Mouse (Mus musculus) gastrocnemius, postnatal 14 days (tissue): Measurements from ENCODE around the gene Bcl10. TPM values are rescaled to one million over a fixed set of nuclear protein-coding genes. Genes with fewer than 3 reads are reported as not detected.
"Not testable (repeated sequence)": the region's sequence is repeated elsewhere in the genome, so short reads cannot be mapped to it uniquely, and the experiment has no call there.

Source experiments
- DNase-seq: peaks from one replicate; pipeline ENCODE4 v3.0.0; 2021; ENCODE audit warnings: mixed read lengths
- intact Hi-C: fragments of 180-260 bp; cut with DNase I; formaldehyde crosslinking; loops from one replicate; pipeline ENCODE4 v1.15.1; 2025; ENCODE audit warnings: low total_unique reads
- total RNA-seq, 2 experiments: library from RNA; stranded (reverse); gene quantifications; 2 replicates each; pipeline ENCODE4 v1.2.3; 2021

The Bcl10 gene
- total RNA-seq, 2 experiments from 2014 or later: 13.6 to 14.0 TPM

GRCm38 (mm10) chr3:145904850-145905776, 17.5 kb upstream of the Bcl10 start:
- intact Hi-C loops: loop anchor here (5.0 kb wide), 2 partner anchors 48 to 318 kb away; no protein-coding TSS in a partner anchor
- peak; percentile 48 for DNase-seq

- intact Hi-C loops: loop anchor here (5.0 kb wide), 2 partner anchors 49 to 319 kb away; no protein-coding TSS in a partner anchor
- no peak for DNase-seq
Observed at GRCm38 (mm10) chr3:145906582-145906981, 16.0 kb upstream of the Bcl10 start.

GRCm38 (mm10) chr3:145912512-145912911, 10.1 kb upstream of the Bcl10 start:
- no peak for DNase-seq
- intact Hi-C loops: no loop called here

- intact Hi-C loops: no loop called here
- no peak for DNase-seq
Observed at GRCm38 (mm10) chr3:145913263-145913662, 9.3 kb upstream of the Bcl10 start.

- intact Hi-C loops, DNase-seq: not testable (repeated sequence)
Observed at GRCm38 (mm10) chr3:145913942-145914341, 8.7 kb upstream of the Bcl10 start.

GRCm38 (mm10) chr3:145916374-145916773, 6.2 kb upstream of the Bcl10 start:
- intact Hi-C loops: no loop called here
- DNase-seq: no peak

- intact Hi-C loops: no loop called here
- DNase-seq: no peak
Observed at GRCm38 (mm10) chr3:145916826-145917225, 5.8 kb upstream of the Bcl10 start.

- intact Hi-C loops: no loop called here
Observed at GRCm38 (mm10) chr3:145922971-145923370, 367 bp downstream of the Bcl10 start.

GRCm38 (mm10) chr3:145923874-145924577, 1.4 kb downstream of the Bcl10 start:
- intact Hi-C loops: no loop called here
- peak; percentile 100 for DNase-seq

More at GRCm38 (mm10) chr3:145922971-145923370, 367 bp downstream of the Bcl10 start:
- no peak for DNase-seq

- DNase-seq: peak; percentile 44
- intact Hi-C loops: no loop called here
Observed at GRCm38 (mm10) chr3:145924649-145925337, 2.2 kb downstream of the Bcl10 start.

- intact Hi-C loops: no loop called here
- no peak for DNase-seq
Observed at GRCm38 (mm10) chr3:145925506-145925905, 2.9 kb downstream of the Bcl10 start.

- intact Hi-C loops: no loop called here
- no peak for DNase-seq
Observed at GRCm38 (mm10) chr3:145929525-145930400, 7.2 kb downstream of the Bcl10 start.

- DNase-seq: no peak
- intact Hi-C loops: no loop called here
Observed at GRCm38 (mm10) chr3:145933845-145934244, 11.2 kb downstream of the Bcl10 start.

GRCm38 (mm10) chr3:145937505-145938404, 15.2 kb downstream of the Bcl10 start, which contains the start of gene 2410004B18Rik:
TSS of gene 2410004B18Rik (plus strand) at chr3:145938014.
- DNase-seq: peak; percentile 92
- intact Hi-C loops: no loop called here

GRCm38 (mm10) chr3:145938405-145939349, 16.1 kb downstream of the Bcl10 start:
- peak; percentile 15 for DNase-seq
- intact Hi-C loops: no loop called here

GRCm38 (mm10) chr3:145939402-145939801, 16.8 kb downstream of the Bcl10 start:
- DNase-seq: no peak
- intact Hi-C loops: no loop called here

GRCm38 (mm10) chr3:145939971-145940370, 17.4 kb downstream of the Bcl10 start:
- intact Hi-C loops: no loop called here
- no peak for DNase-seq
